Comparison of ENCODE assay signal across 8 mouse cellular contexts in the genomic region with DNA sequence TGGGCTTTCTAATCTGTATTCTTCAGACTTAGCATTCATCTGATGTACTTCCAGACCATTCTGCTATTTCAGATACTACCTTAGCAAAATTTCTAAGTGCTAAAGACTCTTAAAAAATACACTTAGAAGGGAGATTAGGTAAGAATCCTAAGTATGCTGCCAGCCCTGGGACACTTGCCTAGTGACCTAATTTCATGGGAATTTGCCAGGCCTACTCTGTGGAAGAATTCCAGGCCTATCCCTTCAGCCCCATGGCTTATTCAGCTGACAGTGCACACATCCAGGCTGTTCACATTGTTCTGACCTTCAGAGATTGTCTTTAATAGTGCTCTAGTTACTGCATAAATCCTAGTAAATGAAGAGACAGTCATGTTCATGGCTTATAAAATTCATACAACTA.
DNase-seq lines count a peak whose midpoint lies in the region; ATAC-seq and TF ChIP-seq lines count a peak whose summit lies in the region.
"Had no signal": no experiment of that assay in that cellular context is flagged by ENCODE, and none has a peak within 500 bp of the region (broad histone marks: within the 10 kb centered on the region; RNA-seq: fewer than 3 reads in every experiment).

No protein-coding gene starts in this region.

- no peak overlapping the region for H3K4me3 ChIP-seq in heart, postnatal 0 days (ENCODE audit: low read depth, low read length)
- H3K4me3 ChIP-seq in neural tube, embryonic 15.5 days (replicated peaks): no peak overlapping the region

- TF ChIP-seq CTCF in heart, postnatal 0 days (IDR thresholded peaks at IDR 0.05; ENCODE audit: low read depth): no peak

- TF ChIP-seq EP300 in heart, postnatal 0 days (IDR thresholded peaks at IDR 0.05; ENCODE audit: low read depth): peak; percentile 97

- peak overlapping the region; percentile 28; the same call in 1 of the 2 replicates for H3K4me2 ChIP-seq in heart, postnatal 0 days (ENCODE audit: low read depth, low read length)
- H3K4me2 ChIP-seq in neural tube, embryonic 15.5 days: no peak overlapping the region

- H3K4me1 ChIP-seq in heart, postnatal 0 days (ENCODE audit: control insufficient read depth, insufficient read depth): peaks cover 32% of the 10 kb centered on the region
- no peaks in the 10 kb centered on the region for H3K4me1 ChIP-seq in neural tube, embryonic 15.5 days

- H3K9ac ChIP-seq in heart, postnatal 0 days (replicated peaks; ENCODE audit: low read depth, low read length): no peak overlapping the region
- H3K9ac ChIP-seq in neural tube, embryonic 15.5 days (replicated peaks): no peak overlapping the region

- peak; percentile 96 for ATAC-seq in heart, postnatal 0 days (ENCODE audit: insufficient read depth, low read depth)
- no peak for ATAC-seq in neural tube, embryonic 15.5 days (ENCODE audit: low FRiP score)

- no peaks in the 10 kb centered on the region for H3K36me3 ChIP-seq in heart, postnatal 0 days (replicated peaks; ENCODE audit: control insufficient read depth, insufficient read depth, low read length)
- H3K36me3 ChIP-seq in neural tube, embryonic 15.5 days: no peaks in the 10 kb centered on the region

- peak overlapping the region; percentile 87 for H3K27ac ChIP-seq in heart, postnatal 0 days (ENCODE audit: low read depth)
- H3K27ac ChIP-seq in neural tube, embryonic 15.5 days (replicated peaks): no peak overlapping the region
- H3K27ac ChIP-seq: macrophage had no signal

- H3K9me3 ChIP-seq in heart, postnatal 0 days (replicated peaks; ENCODE audit: control insufficient read depth, low read length): no peaks in the 10 kb centered on the region
- H3K9me3 ChIP-seq in neural tube, embryonic 15.5 days (replicated peaks): no peaks in the 10 kb centered on the region

- DNase-seq in 3134 (ENCODE audit: extremely low read depth, insufficient read length, low spot score) (peak; percentile 72), liver (no peak)
- peak; percentile 95 for DNase-seq in Muller cell, postnatal 12 days (ENCODE audit: inconsistent ontology term)
- peak; percentile 86 to 87 for DNase-seq in cerebellum, postnatal 14 days
- DNase-seq in heart, postnatal 0 days (ENCODE audit: low spot score): peak; percentile 87
- peak; percentile 51 for DNase-seq in ovary, postnatal 14 days (ENCODE audit: low spot score)

- no peaks in the 10 kb centered on the region for H3K27me3 ChIP-seq in heart, postnatal 0 days (ENCODE audit: control insufficient read depth, insufficient read depth, low read length)
- no peaks in the 10 kb centered on the region for H3K27me3 ChIP-seq in neural tube, embryonic 15.5 days (replicated peaks)
